Mouse (Mus musculus) limb, embryonic 14.5 days (tissue): Measurements from ENCODE around the gene Wdhd1. TPM values are rescaled to one million over a fixed set of nuclear protein-coding genes. Genes with fewer than 3 reads are reported as not detected.

Experiments used
- ATAC-seq: fragments of 200-750 bp; cut with Nextera tagmentation; 2 replicates; pipeline ENCODE4 v1.8.0; 2017; ENCODE audit warnings: low read depth, moderate number of reproducible peaks, moderate TSS enrichment; ENCODE audit not compliant: low FRiP score
- DNase-seq: peaks from one replicate; pipeline ENCODE4 v3.0.0-alpha.2; 2015; ENCODE audit warnings: low spot score
- H3K27ac ChIP-seq: fragments of 300-500 bp; sonication (generic); replicated peaks from 2 replicates; pipeline ENCODE4 v1.5.1; 2014; ENCODE audit warnings: low read depth, mild to moderate bottlenecking, low read length, moderate library complexity, mixed read lengths
- H3K27me3 ChIP-seq: fragments of 300-500 bp; sonication (generic); 2 replicates; pipeline ENCODE4 v1.6.1; 2014; ENCODE audit warnings: low read length, mixed read lengths; ENCODE audit not compliant: control insufficient read depth, insufficient read depth
- H3K36me3 ChIP-seq: fragments of 300-500 bp; sonication (generic); 2 replicates; pipeline ENCODE4 v1.6.1; 2014; ENCODE audit warnings: mild to moderate bottlenecking, low read length, moderate library complexity, mixed read lengths; ENCODE audit not compliant: control insufficient read depth, insufficient read depth
- H3K4me1 ChIP-seq: fragments of 300-500 bp; sonication (generic); 2 replicates; pipeline ENCODE4 v1.6.1; 2014; ENCODE audit warnings: antibody characterized with exemption, low read length, mixed read lengths; ENCODE audit not compliant: control insufficient read depth, insufficient read depth
- H3K4me2 ChIP-seq: fragments of 300-500 bp; sonication (generic); replicated peaks from 2 replicates; pipeline ENCODE4 v1.6.1; 2014; ENCODE audit warnings: low read depth, mild to moderate bottlenecking, low read length, moderate library complexity; ENCODE audit not compliant: severe bottlenecking
- H3K4me3 ChIP-seq: fragments of 300-500 bp; sonication (generic); replicated peaks from 2 replicates; pipeline ENCODE4 v1.5.1; 2014; ENCODE audit warnings: low read length
- H3K9ac ChIP-seq: fragments of 300-500 bp; sonication (generic); 2 replicates; pipeline ENCODE4 v1.6.1; 2014; ENCODE audit warnings: mild to moderate bottlenecking, low read depth, low read length, moderate library complexity; ENCODE audit not compliant: severe bottlenecking
- H3K9me3 ChIP-seq: fragments of 300-500 bp; sonication (generic); 2 replicates; pipeline ENCODE4 v1.6.1; 2016; ENCODE audit warnings: low read length; ENCODE audit not compliant: control insufficient read depth
- POLR2A ChIP-seq: fragments of 200-500 bp; IDR thresholded peaks from 2 replicates; pipeline ENCODE4 v1.8.0; 2012; ENCODE audit warnings: inconsistent platforms, mild to moderate bottlenecking, moderate library complexity, borderline replicate concordance; ENCODE audit not compliant: insufficient read depth, insufficient read length; ENCODE audit errors: extremely low read depth
- WGBS: fragments of 180-500 bp; shearing (Covaris S2); extraction: QIAGEN DNeasy Blood & Tissue Kit; methylation state at CpG from one replicate; pipeline ENCODE4 v1.1.7; 2014; 5-methylcytosine and 5-hydroxymethylcytosine counted together
- polyA plus RNA-seq, 2 experiments: library from polyadenylated mRNA; depleted of rRNA in 1 of 2; stranded (reverse) in 1 of 2; unstranded in 1 of 2; fragments of >200 nt; fragmentation: Nextera tagmentation in 1 of 2; extraction: Ambion mirVana in 1 of 2; gene quantifications; 2 replicates each; pipeline versions ENCODE4 v1.2.1 to v1.2.3; 2012 to 2014

Gene Wdhd1
- polyA plus RNA-seq, 2 experiments, result 22.9 to 29.6 TPM

GRCm38 (mm10) chr14:47233602-47234001 is 43.1 kb downstream of the Wdhd1 start:
- Histone ChIP-seq H3K4me1 (no peaks in the 10 kb centered on the region), H3K27ac (no peak overlapping the region), H3K36me3 (no peaks in the 10 kb centered on the region), H3K9ac (no peak overlapping the region), H3K4me2 (no peak overlapping the region), H3K27me3 (no peaks in the 10 kb centered on the region), H3K4me3 (no peak overlapping the region), H3K9me3 (no peaks in the 10 kb centered on the region)
- WGBS, result 62% methylated on average over 2 of the region's 2 CpGs
- ATAC-seq (no peak), DNase-seq (no peak)
- TF ChIP-seq POLR2A, result no peak

GRCm38 (mm10) chr14:47229796-47230376 is 46.8 kb downstream of the Wdhd1 start:
- no peak overlapping the region for H3K9ac ChIP-seq
- ATAC-seq (peak; percentile 47), DNase-seq (peak; percentile 24)
- H3K27ac ChIP-seq, result no peak overlapping the region
- H3K9me3 ChIP-seq, result no peaks in the 10 kb centered on the region
- H3K27me3 ChIP-seq, result no peaks in the 10 kb centered on the region
- H3K4me1 ChIP-seq, result no peaks in the 10 kb centered on the region
- TF ChIP-seq POLR2A, result no peak
- H3K4me3 ChIP-seq, result no peak overlapping the region
- H3K36me3 ChIP-seq, result no peaks in the 10 kb centered on the region
- H3K4me2 ChIP-seq, result no peak overlapping the region
- WGBS, result 75% methylated on average over 11 of the region's 11 CpGs

GRCm38 (mm10) chr14:47225931-47226330 is 50.7 kb downstream of the Wdhd1 start:
- Histone ChIP-seq H3K27ac (no peak overlapping the region), H3K9ac (no peak overlapping the region), H3K9me3 (no peaks in the 10 kb centered on the region), H3K4me2 (no peak overlapping the region), H3K4me3 (no peak overlapping the region), H3K4me1 (no peaks in the 10 kb centered on the region), H3K27me3 (no peaks in the 10 kb centered on the region), H3K36me3 (no peaks in the 10 kb centered on the region)
- no peak for DNase-seq
- TF ChIP-seq POLR2A, result no peak
- WGBS, result 84% methylated on average over 8 of the region's 8 CpGs
- ATAC-seq, result no peak

GRCm38 (mm10) chr14:47224476-47225325 is 52.0 kb downstream of the Wdhd1 start:
- no peak for ATAC-seq
- no peak overlapping the region for H3K27ac ChIP-seq

GRCm38 (mm10) chr14:47222631-47223450 is 53.8 kb downstream of the Wdhd1 start:
- Histone ChIP-seq H3K27me3 (no peaks in the 10 kb centered on the region), H3K27ac (no peak overlapping the region), H3K4me3 (no peak overlapping the region), H3K4me2 (no peak overlapping the region), H3K9me3 (no peaks in the 10 kb centered on the region), H3K36me3 (no peaks in the 10 kb centered on the region), H3K4me1 (no peaks in the 10 kb centered on the region), H3K9ac (no peak overlapping the region)
- TF ChIP-seq POLR2A, result no peak
- WGBS, result 76% methylated on average over 11 of the region's 11 CpGs
- no peak for DNase-seq
- ATAC-seq, result no peak

More at GRCm38 (mm10) chr14:47224476-47225325, 52.0 kb downstream of the Wdhd1 start:
- Histone ChIP-seq H3K27me3 (no peaks in the 10 kb centered on the region), H3K4me3 (no peak overlapping the region), H3K36me3 (no peaks in the 10 kb centered on the region), H3K4me1 (no peaks in the 10 kb centered on the region), H3K4me2 (no peak overlapping the region), H3K9ac (no peak overlapping the region), H3K9me3 (no peaks in the 10 kb centered on the region)
- no peak for TF ChIP-seq POLR2A
- DNase-seq, result no peak
- WGBS, result 80% methylated on average over 10 of the region's 10 CpGs
